Mouse (Mus musculus) hindbrain, embryonic 13.5 days (tissue): ENCODE data around the gene A630001G21Rik. TPM values are rescaled to one million over a fixed set of nuclear protein-coding genes. Genes with fewer than 3 reads are reported as not detected.

Experiments
- ATAC-seq: fragments of 200-750 bp; cut with Nextera tagmentation; 2 replicates; pipeline ENCODE4 v1.8.0; 2017; ENCODE audit warnings: moderate TSS enrichment; ENCODE audit not compliant: low FRiP score
- H3K27ac ChIP-seq: fragments of 300-500 bp; sonication (generic); 2 replicates; pipeline ENCODE4 v1.5.1; 2015; ENCODE audit warnings: inconsistent platforms, mild to moderate bottlenecking, moderate library complexity
- H3K27me3 ChIP-seq: fragments of 300-500 bp; sonication (generic); 2 replicates; pipeline ENCODE4 v1.6.1; 2015; ENCODE audit warnings: mild to moderate bottlenecking, inconsistent platforms
- H3K36me3 ChIP-seq: fragments of 300-500 bp; sonication (generic); 2 replicates; pipeline ENCODE4 v1.6.1; 2015; ENCODE audit warnings: mild to moderate bottlenecking, inconsistent platforms
- H3K4me1 ChIP-seq: fragments of 300-500 bp; sonication (generic); replicated peaks from 2 replicates; pipeline ENCODE4 v1.6.1; 2015; ENCODE audit warnings: inconsistent platforms
- H3K4me2 ChIP-seq: fragments of 300-500 bp; sonication (generic); 2 replicates; pipeline ENCODE4 v1.6.1; 2015; ENCODE audit warnings: inconsistent platforms, mild to moderate bottlenecking, moderate library complexity
- H3K4me3 ChIP-seq: fragments of 300-500 bp; sonication (generic); 2 replicates; pipeline ENCODE4 v1.5.1; 2015; ENCODE audit warnings: mild to moderate bottlenecking, inconsistent platforms
- H3K9ac ChIP-seq: fragments of 300-500 bp; sonication (generic); 2 replicates; pipeline ENCODE4 v1.6.1; 2015; ENCODE audit warnings: mild to moderate bottlenecking, inconsistent platforms
- H3K9me3 ChIP-seq: fragments of 300-500 bp; sonication (generic); 2 replicates; pipeline ENCODE4 v1.6.1; 2016; ENCODE audit warnings: inconsistent platforms
- WGBS: fragments of 180-500 bp; shearing (Covaris S2); methylation state at CpG from one replicate; pipeline ENCODE4 v1.1.7; 2015; 5-methylcytosine and 5-hydroxymethylcytosine counted together
- polyA plus RNA-seq: library from polyadenylated mRNA; unstranded; fragments of >200 nt; fragmentation: Nextera tagmentation; extraction: Ambion mirVana; gene quantifications from 2 replicates; pipeline ENCODE4 v1.2.1, GENCODE M21; 2015

The A630001G21Rik gene
- polyA plus RNA-seq, 1 experiment from 2014 or later = 0.65 TPM

DNA sequence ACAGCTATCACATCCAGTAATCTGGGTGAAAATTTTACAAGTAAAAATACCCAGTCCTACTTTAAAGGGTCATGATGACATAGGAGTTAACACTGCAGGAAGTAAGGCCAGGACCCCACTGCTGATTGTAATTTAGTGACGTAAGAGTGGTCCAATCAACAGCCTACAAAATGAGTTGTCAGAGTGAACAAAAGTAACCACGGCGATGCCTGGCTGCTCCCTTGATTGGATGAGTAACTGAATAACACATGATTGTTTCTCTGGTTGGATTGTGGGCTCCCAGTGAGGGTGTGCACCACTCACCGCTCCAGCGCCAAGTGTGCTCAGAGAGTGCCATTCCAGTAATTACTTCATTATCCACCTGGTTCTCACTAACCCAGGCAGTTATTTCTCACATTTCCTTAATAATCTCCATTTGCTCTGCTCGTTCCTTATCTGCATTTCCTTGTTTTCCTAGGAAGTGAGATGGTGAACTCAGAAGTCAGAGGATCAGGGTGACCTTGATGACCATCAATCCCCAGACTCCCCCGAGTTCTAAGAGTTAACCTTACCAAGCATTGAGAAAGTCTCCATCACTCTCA is 61.9 kb downstream of the A630001G21Rik start:
- no peak overlapping the region for H3K4me2 ChIP-seq
- ATAC-seq = no peak
- H3K9ac ChIP-seq = no peak overlapping the region
- no peaks in the 10 kb centered on the region for H3K36me3 ChIP-seq
- no peaks in the 10 kb centered on the region; the same call in 1 of the 2 replicates for H3K9me3 ChIP-seq
- H3K4me1 ChIP-seq = peaks cover 11% of the 10 kb centered on the region
- 53% methylated on average over 7 of the region's 7 CpGs for WGBS
- no peak overlapping the region for H3K4me3 ChIP-seq
- H3K27ac ChIP-seq = no peak overlapping the region
- H3K27me3 ChIP-seq = no peaks in the 10 kb centered on the region

DNA sequence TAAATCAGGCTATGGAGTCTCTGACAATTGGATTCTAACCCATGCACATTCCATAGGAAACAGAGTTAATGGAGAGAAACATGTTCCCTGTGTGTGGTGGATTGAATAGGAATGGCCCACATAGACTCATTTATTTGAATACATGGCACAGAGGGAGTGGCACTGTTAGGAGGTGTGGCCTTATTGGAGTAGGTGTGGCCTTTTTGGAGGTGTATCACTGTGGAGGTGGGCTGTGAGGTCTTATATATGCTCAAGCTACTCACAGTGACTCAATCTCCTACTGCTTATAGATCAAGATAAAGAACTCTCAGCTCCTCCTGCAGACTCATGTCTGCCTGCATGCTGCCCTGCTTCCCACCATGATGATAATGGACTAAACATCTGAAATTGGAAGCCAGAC is 63.9 kb downstream of the A630001G21Rik start:
- H3K9ac ChIP-seq = no peak overlapping the region
- no peaks in the 10 kb centered on the region for H3K36me3 ChIP-seq
- H3K4me2 ChIP-seq = no peak overlapping the region
- 0 out of 2 replicates have a peak, but pooled peaks cover 3% of the 10 kb centered on the region for H3K4me1 ChIP-seq
- H3K27ac ChIP-seq = no peak overlapping the region
- no peak for ATAC-seq
- no peaks in the 10 kb centered on the region; the same call in 1 of the 2 replicates for H3K9me3 ChIP-seq
- no peak overlapping the region for H3K4me3 ChIP-seq
- H3K27me3 ChIP-seq = no peaks in the 10 kb centered on the region

DNA sequence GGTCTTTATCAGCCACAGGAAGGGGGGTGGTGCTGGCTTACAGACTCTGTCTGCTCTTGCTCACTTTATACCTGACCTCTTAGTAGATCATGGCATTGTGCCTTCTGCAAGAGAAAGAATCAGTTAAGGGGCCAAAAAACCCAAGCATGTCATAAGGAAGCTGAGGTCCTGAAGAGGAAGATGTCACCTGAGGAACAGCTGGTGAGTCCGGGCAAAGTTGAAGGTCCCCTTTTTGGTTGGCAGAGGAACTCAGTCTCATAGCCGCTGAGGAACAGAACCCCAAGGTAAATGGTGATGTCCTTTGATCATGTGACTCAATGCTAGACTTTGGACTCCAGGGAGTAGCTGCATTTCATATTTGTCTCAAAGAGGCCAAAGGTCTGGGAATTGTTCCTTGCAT is 71.7 kb downstream of the A630001G21Rik start:
- H3K9ac ChIP-seq = no peak overlapping the region
- H3K27ac ChIP-seq = no peak overlapping the region
- H3K36me3 ChIP-seq = no peaks in the 10 kb centered on the region
- H3K27me3 ChIP-seq = no peaks in the 10 kb centered on the region
- 93% methylated on average over 2 of the region's 2 CpGs for WGBS
- ATAC-seq = no peak
- H3K9me3 ChIP-seq = no peaks in the 10 kb centered on the region
- H3K4me3 ChIP-seq = no peak overlapping the region
- no peak overlapping the region for H3K4me2 ChIP-seq
- H3K4me1 ChIP-seq = no peaks in the 10 kb centered on the region

DNA sequence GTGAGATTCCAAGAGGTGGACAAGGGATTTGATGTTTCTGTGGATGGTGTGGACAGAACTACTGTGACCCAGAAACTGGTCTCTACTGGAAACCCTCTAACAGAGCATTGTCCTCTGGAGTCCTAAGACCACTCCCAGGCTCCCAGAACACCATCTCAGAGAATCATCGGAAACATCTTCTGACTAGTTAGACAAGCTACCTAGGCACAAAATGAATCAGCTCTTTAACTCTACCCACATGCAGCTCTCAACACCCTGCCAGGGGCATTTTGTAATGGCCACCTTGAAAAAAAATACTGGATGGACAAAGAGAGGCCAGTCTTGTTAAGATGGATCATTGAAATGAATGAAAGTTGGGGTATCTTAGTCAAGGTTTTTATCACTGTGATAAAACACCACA is 72.9 kb downstream of the A630001G21Rik start:
- 100% methylated on average over 1 of the region's 1 CpGs for WGBS
- Histone ChIP-seq H3K36me3 (no peaks in the 10 kb centered on the region), H3K4me2 (no peak overlapping the region), H3K4me1 (no peaks in the 10 kb centered on the region), H3K27ac (no peak overlapping the region), H3K27me3 (no peaks in the 10 kb centered on the region), H3K9ac (no peak overlapping the region), H3K9me3 (no peaks in the 10 kb centered on the region), H3K4me3 (no peak overlapping the region)
- no peak for ATAC-seq

DNA sequence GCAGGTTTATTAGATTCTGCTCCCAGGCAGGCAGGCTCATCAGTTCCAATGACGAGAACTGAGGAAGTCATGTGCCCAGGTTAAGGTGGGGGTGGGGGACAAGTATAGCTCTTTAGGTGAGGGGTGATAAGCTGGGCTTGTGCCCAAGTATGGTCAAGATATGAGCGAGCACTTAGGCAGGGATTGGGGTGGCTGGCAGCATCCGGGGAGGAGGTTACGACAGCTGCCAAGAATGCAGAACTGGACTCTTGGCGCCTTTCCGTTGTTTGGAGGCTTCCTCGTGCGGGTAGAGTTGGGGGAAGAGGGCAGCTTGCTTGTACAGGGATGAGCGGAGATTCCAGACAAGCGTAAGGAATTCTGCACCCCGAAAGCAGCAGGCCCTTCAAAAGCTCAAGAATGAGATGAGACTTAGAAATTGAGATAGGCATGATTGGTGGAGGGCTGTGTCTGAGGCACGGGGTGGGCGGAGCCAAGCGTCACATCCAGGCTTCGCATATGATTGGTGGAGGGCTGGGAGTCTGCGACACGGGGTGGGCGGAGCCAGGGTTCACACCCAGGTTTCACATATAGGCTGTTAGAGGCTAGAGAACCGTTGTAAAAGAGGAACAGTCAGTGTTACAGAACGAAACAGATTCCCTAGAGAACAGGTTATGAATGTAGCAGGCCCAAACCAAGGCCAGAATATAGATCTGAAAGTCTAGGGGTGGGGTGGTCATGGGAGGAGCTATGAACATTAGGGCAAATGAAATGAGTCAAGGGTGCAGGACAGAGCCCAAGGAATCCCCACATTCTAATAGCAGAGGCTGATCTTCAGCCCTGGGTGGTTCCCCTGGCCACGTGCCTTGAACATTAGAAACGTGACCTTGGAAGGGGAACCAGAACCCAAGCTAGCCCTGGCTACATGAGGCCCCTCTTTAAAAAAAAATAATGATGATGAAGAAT is 74.9 kb downstream of the A630001G21Rik start:
- Histone ChIP-seq H3K4me3 (peak overlapping the region; percentile 39), H3K9ac (peak overlapping the region; percentile 65), H3K9me3 (no peaks in the 10 kb centered on the region), H3K27me3 (no peaks in the 10 kb centered on the region), H3K36me3 (no peaks in the 10 kb centered on the region), H3K4me1 (no peaks in the 10 kb centered on the region), H3K4me2 (peak overlapping the region; percentile 53), H3K27ac (peak overlapping the region; percentile 74; the same call in 1 of the 2 replicates)
- WGBS = 30% methylated on average over 22 of the region's 22 CpGs
- ATAC-seq = peak; percentile 100

DNA sequence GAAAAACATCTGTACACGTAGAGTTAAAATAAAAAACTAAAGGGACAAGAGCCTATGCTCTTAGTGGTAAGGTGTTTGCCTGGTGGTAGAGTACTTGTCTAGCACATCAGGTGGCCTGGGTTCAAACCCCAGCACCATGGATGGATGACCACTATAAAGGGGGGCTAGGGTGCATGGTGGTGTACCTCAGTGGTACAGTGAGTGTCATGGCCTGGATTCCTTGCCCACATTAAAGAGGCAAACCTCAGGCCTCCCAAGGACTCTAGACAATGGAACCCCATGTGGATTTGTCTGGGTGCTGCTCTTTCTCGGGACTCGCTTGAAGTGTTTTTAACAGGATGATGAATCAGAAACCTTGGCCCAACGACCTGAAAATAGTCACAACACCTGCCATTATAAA is 75.9 kb downstream of the A630001G21Rik start:
- 82% methylated on average over 4 of the region's 4 CpGs for WGBS

DNA sequence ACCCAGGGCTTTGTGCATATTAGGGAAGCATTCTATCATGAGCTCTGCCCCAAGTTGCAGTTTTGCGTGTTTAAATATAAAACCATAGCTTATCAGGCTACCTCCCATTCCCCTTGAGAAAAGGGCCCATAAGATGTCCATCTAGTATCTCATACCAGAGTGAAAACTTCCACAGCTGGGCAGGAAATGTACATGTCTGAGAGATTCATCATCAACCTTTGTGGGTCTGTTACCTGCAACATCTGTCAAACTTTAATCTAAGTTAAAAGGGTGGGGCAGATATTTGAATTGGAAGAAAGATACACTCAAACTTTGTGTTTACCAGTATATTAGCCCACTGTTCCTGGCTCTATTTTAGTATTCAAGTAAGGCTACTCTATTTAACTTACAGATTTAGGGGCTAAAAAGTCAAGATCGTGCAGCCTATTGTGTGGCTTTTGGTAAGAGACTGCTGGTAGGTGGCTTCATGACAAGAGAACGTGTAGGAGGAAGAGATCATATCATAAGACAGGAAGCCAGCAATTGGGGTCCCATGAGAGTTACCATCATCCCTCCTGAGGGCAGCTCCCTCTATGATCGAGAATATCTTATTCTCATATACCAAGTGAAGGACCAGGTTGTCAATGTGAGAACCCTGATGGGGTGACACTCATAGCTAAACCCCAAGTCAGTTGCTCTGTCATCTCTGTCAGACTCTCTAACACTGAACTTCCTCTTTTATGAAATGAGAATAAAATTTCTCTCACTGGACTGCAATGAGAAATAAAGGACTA is 80.5 kb downstream of the A630001G21Rik start:
- no peaks in the 10 kb centered on the region for H3K9me3 ChIP-seq
- no peak overlapping the region for H3K27ac ChIP-seq
- 84% methylated on average over 4 of the region's 4 CpGs for WGBS
- no peak overlapping the region for H3K4me2 ChIP-seq
- H3K27me3 ChIP-seq = no peaks in the 10 kb centered on the region
- ATAC-seq = no peak
- no peaks in the 10 kb centered on the region for H3K36me3 ChIP-seq
- H3K4me1 ChIP-seq = no peaks in the 10 kb centered on the region
- no peak overlapping the region for H3K9ac ChIP-seq
- no peak overlapping the region for H3K4me3 ChIP-seq

More for the DNA sequence above, 75.9 kb downstream of the A630001G21Rik start:
- Histone ChIP-seq H3K9ac (no peak overlapping the region), H3K27me3 (no peaks in the 10 kb centered on the region), H3K4me3 (no peak overlapping the region), H3K4me2 (no peak overlapping the region), H3K4me1 (no peaks in the 10 kb centered on the region), H3K9me3 (no peaks in the 10 kb centered on the region), H3K36me3 (no peaks in the 10 kb centered on the region), H3K27ac (no peak overlapping the region)
- no peak for ATAC-seq

DNA sequence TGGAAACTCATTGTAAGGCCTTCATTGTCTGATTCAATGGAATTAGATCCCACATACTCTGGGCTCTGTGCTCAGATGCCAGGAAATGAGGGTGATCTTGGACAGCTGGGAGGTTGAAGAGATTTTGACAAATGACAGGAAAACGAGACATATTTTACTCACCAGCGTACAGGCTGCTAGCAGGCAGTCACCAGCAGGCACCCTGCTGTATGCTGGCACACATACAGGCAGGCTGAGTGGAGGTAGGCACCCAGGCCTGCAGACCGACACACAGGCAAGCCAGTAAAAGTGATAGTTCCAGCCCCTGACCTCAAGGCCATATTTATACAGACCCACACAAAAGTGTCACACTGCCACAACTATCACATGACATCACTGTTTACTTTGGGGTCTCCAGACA is 82.8 kb downstream of the A630001G21Rik start:
- Histone ChIP-seq H3K9me3 (no peaks in the 10 kb centered on the region), H3K27me3 (no peaks in the 10 kb centered on the region), H3K4me1 (no peaks in the 10 kb centered on the region), H3K4me3 (no peak overlapping the region), H3K36me3 (no peaks in the 10 kb centered on the region), H3K4me2 (no peak overlapping the region), H3K27ac (no peak overlapping the region), H3K9ac (no peak overlapping the region)
- 79% methylated on average over 3 of the region's 3 CpGs for WGBS
- no peak for ATAC-seq

DNA sequence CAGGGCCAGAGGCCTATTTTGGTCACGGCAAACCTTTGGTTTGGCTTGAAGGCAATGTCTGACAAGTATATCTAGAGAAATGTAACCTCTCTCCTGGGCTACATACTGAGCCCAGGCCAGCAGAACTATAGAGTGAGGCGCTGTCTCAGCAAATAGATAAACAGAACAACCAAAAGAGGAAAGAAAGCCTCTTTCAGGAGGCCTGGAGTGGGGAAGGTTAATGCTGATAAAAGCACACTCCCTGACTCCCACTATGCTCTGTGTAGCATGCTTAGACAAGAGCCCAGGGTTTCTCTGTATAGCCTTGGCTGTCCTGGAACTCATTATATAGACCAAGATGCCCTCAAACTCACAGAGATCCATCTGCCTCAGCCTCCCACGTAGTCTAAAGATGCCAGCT is 85.2 kb downstream of the A630001G21Rik start:
- H3K27me3 ChIP-seq = no peaks in the 10 kb centered on the region
- 86% methylated on average over 3 of the region's 3 CpGs for WGBS
- no peak for ATAC-seq
- H3K4me3 ChIP-seq = no peak overlapping the region
- H3K4me2 ChIP-seq = no peak overlapping the region
- H3K9me3 ChIP-seq = no peaks in the 10 kb centered on the region
- H3K9ac ChIP-seq = no peak overlapping the region
- no peaks in the 10 kb centered on the region for H3K4me1 ChIP-seq
- no peaks in the 10 kb centered on the region for H3K36me3 ChIP-seq
- no peak overlapping the region for H3K27ac ChIP-seq

DNA sequence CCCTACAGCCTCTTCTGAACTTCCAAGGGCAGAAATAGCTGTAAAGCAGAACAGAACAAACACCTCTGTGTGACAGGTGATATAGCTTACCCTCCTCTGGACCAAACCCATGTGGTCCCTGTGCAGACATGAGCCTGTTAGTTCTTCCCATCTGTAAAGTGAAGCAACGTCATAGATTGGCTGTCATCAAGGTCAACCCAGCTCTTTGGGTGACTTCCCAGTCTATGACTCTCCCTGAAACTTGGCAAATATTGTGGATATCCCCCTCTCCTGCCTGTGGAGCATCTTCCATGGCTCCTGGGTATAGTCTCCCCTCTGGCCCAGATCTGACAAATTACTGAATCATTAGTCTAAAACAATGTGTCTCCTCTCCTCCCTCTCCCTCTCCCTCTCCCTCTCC is 86.2 kb downstream of the A630001G21Rik start:
- H3K9ac ChIP-seq = no peak overlapping the region
- no peak overlapping the region for H3K27ac ChIP-seq
- 78% methylated on average over 1 of the region's 1 CpGs for WGBS
- no peaks in the 10 kb centered on the region for H3K9me3 ChIP-seq
- H3K36me3 ChIP-seq = no peaks in the 10 kb centered on the region
- no peaks in the 10 kb centered on the region for H3K4me1 ChIP-seq
- H3K4me3 ChIP-seq = no peak overlapping the region
- no peak overlapping the region for H3K4me2 ChIP-seq
- no peak for ATAC-seq
- no peaks in the 10 kb centered on the region for H3K27me3 ChIP-seq

DNA sequence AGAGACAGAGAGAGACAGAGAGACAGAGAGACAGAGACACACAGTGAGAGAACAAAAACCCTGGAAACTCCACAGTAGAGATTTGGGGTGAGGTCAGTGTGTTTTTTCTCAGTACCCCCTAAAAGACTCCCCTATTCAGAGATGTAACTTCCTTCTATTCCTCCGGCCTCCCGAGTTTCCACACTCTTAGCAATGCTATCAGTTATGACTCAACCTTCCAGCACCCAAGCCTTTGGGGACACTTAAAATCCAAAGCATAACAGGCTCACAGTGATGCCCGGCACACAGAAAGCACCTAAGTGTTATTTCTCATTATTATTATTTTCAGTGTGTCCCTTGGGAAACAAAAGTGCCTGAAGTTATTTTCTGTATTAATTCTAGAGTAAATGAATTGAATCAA is 87.9 kb downstream of the A630001G21Rik start:
- Histone ChIP-seq H3K27me3 (no peaks in the 10 kb centered on the region), H3K27ac (no peak overlapping the region), H3K4me2 (no peak overlapping the region), H3K36me3 (no peaks in the 10 kb centered on the region), H3K4me1 (no peaks in the 10 kb centered on the region), H3K9ac (no peak overlapping the region), H3K9me3 (no peaks in the 10 kb centered on the region), H3K4me3 (no peak overlapping the region)
- no peak for ATAC-seq
- WGBS = 81% methylated on average over 3 of the region's 3 CpGs

DNA sequence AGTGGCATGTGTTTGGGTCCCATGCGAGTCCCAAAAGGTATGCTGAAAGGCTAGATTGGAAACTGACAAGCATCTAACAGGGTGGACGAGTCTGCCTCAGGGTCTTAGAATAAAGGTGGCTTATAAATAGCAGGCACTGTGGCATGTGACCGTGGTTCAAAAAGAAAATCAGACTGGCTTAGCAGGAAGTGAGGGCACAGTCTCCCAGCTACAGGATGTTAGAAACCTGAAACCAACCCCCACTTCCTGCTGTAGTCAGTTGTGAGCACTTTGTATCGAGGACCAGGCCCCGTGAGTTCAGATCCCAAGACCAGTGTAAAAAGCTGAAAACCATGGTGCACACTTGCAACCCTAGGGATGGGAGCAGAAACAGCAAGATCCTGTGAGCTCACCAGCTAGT is 91.1 kb downstream of the A630001G21Rik start:
- 75% methylated on average over 5 of the region's 5 CpGs for WGBS
- no peaks in the 10 kb centered on the region for H3K36me3 ChIP-seq
- no peak for ATAC-seq

More for the DNA sequence above, 91.1 kb downstream of the A630001G21Rik start:
- H3K27me3 ChIP-seq = no peaks in the 10 kb centered on the region
- H3K4me3 ChIP-seq = no peak overlapping the region
- H3K4me2 ChIP-seq = no peak overlapping the region
- H3K27ac ChIP-seq = no peak overlapping the region
- no peaks in the 10 kb centered on the region for H3K4me1 ChIP-seq
- H3K9me3 ChIP-seq = no peaks in the 10 kb centered on the region
- no peak overlapping the region for H3K9ac ChIP-seq
